Comparison of ENCODE assay signal across 8 mouse cellular contexts in genomic region chr7:45415636-45416035, GRCm38 (mm10). TPM values are rescaled to one million over a fixed set of nuclear protein-coding genes. Genes with fewer than 3 reads are reported as not detected.
DNase-seq lines count a peak whose midpoint lies in the region; ATAC-seq and TF ChIP-seq lines count a peak whose summit lies in the region.

No protein-coding gene starts in this region.

- no peak overlapping the region; the same call in 1 of the 2 replicates for H3K9ac ChIP-seq in hindbrain, embryonic 11.5 days (ENCODE audit: low read depth, low read length)
- H3K9ac ChIP-seq in limb, embryonic 13.5 days, result peak overlapping the region; percentile 39; the same call in 1 of the 2 replicates

- peaks cover 100% of the 10 kb centered on the region for H3K27me3 ChIP-seq in hindbrain, embryonic 10.5 days (ENCODE audit: insufficient read depth, poor library complexity, severe bottlenecking)
- peaks cover 87% of the 10 kb centered on the region for H3K27me3 ChIP-seq in hindbrain, embryonic 11.5 days (ENCODE audit: control insufficient read depth, insufficient read depth, low read length)
- peaks cover 12% of the 10 kb centered on the region for H3K27me3 ChIP-seq in C2C12 (ENCODE audit: control insufficient read depth, insufficient read depth, insufficient read length)
- peaks cover 99% of the 10 kb centered on the region for H3K27me3 ChIP-seq in limb, embryonic 13.5 days

- H3K9me3 ChIP-seq in hindbrain, embryonic 10.5 days, result no peaks in the 10 kb centered on the region
- H3K9me3 ChIP-seq in hindbrain, embryonic 11.5 days (ENCODE audit: control insufficient read depth, low read length), result no peaks in the 10 kb centered on the region
- H3K9me3 ChIP-seq in limb, embryonic 13.5 days, result no peaks in the 10 kb centered on the region

- H3K36me3 ChIP-seq in hindbrain, embryonic 10.5 days, result peaks cover 3% of the 10 kb centered on the region
- H3K36me3 ChIP-seq in hindbrain, embryonic 11.5 days (ENCODE audit: control insufficient read depth, insufficient read depth, low read length), result no peaks in the 10 kb centered on the region
- peaks cover 4% of the 10 kb centered on the region for H3K36me3 ChIP-seq in C2C12 (ENCODE audit: control insufficient read depth, insufficient read depth)
- H3K36me3 ChIP-seq in limb, embryonic 13.5 days, result peaks cover 2% of the 10 kb centered on the region; the same call in 1 of the 2 replicates

- no peak overlapping the region for H3K4me2 ChIP-seq in hindbrain, embryonic 11.5 days (replicated peaks; ENCODE audit: low read depth, low read length)
- peak overlapping the region; percentile 43 for H3K4me2 ChIP-seq in limb, embryonic 13.5 days (replicated peaks)

- H3K27ac ChIP-seq in hindbrain, embryonic 10.5 days, result no peak overlapping the region
- H3K27ac ChIP-seq in hindbrain, embryonic 11.5 days (ENCODE audit: low read depth, low read length), result no peak overlapping the region
- no peak overlapping the region for H3K27ac ChIP-seq in limb, embryonic 13.5 days

- ATAC-seq in hindbrain, embryonic 11.5 days (ENCODE audit: low FRiP score), result no peak
- ATAC-seq in limb, embryonic 13.5 days (ENCODE audit: low FRiP score, low read depth), result no peak

- 11% methylated on average over 37 of the region's 37 CpGs for WGBS in hindbrain, embryonic 10.5 days
- WGBS in hindbrain, embryonic 11.5 days, result 11% methylated on average over 37 of the region's 37 CpGs
- 12% methylated on average over 37 of the region's 37 CpGs for WGBS in limb, embryonic 13.5 days

- no peak for TF ChIP-seq CTCF in C2C12 (IDR thresholded peaks at IDR 0.05; ENCODE audit: control insufficient read depth, insufficient read depth, insufficient read length)

- H3K79me2 ChIP-seq in C2C12 (ENCODE audit: control insufficient read depth, insufficient read depth), result no peaks in the 10 kb centered on the region

- no peaks in the 10 kb centered on the region for H3K79me3 ChIP-seq in C2C12 (ENCODE audit: low read depth)

- H3K4me1 ChIP-seq in hindbrain, embryonic 10.5 days (replicated peaks), result peaks cover 43% of the 10 kb centered on the region
- H3K4me1 ChIP-seq in hindbrain, embryonic 11.5 days (replicated peaks; ENCODE audit: control insufficient read depth, insufficient read depth, low read length), result no peaks in the 10 kb centered on the region; the same call in 1 of the 2 replicates
- H3K4me1 ChIP-seq in limb, embryonic 13.5 days, result peaks cover 47% of the 10 kb centered on the region

- H3ac ChIP-seq in C2C12 (ENCODE audit: control insufficient read depth, insufficient read length, low read depth), result no peak overlapping the region

- DNase-seq in hindbrain, embryonic 10.5 days (ENCODE audit: low spot score), result no peak
- DNase-seq in hindbrain, embryonic 11.5 days (ENCODE audit: low spot score), result no peak
- peak; percentile 51 for DNase-seq in brain, adult 2 months (ENCODE audit: low read depth, low spot score)
- no peak for DNase-seq in spleen, adult 12 weeks (ENCODE audit: low spot score)
- DNase-seq in layer of hippocampus, adult 8-10 months (ENCODE audit: low spot score in 2 of 2), result no peak
- no peak for DNase-seq in cerebellum, adult 11 months

- H3K4me3 ChIP-seq in hindbrain, embryonic 10.5 days, result peak overlapping the region; percentile 30
- H3K4me3 ChIP-seq in hindbrain, embryonic 11.5 days (ENCODE audit: low read depth, low read length), result no peak overlapping the region
- H3K4me3 ChIP-seq in C2C12 (ENCODE audit: insufficient read depth, poor library complexity, severe bottlenecking), result no peak overlapping the region
- H3K4me3 ChIP-seq in limb, embryonic 13.5 days, result peak overlapping the region; percentile 19

TF ChIP-seq in C2C12, 6 proteins besides CTCF, POLR2A, EP300 and RAD21:
- TF ChIP-seq CEBPB (IDR thresholded peaks at IDR 0.05; ENCODE audit: low read depth) (no peak), MYOD1 (IDR thresholded peaks at IDR 0.05; ENCODE audit: control insufficient read depth, insufficient read length, low read depth) (peak; percentile 52)

RNA-seq across cellular contexts. Expression of gene Ntf5, which starts 2.1 kb away (rescaled TPM):
- polyA plus RNA-seq in hindbrain, embryonic 10.5 days (2016; fragmentation: Nextera tagmentation; extraction: Ambion mirVana), result 1.0 and 1.1 TPM in 2 replicates
- polyA plus RNA-seq in hindbrain, embryonic 11.5 days (2014; fragmentation: Nextera tagmentation; extraction: Ambion mirVana), result 0.99 and 1.2 TPM in 2 replicates
- 0.92 TPM for polyA plus RNA-seq in C2C12 (2012; fragmentation: generic; extraction: Trizol)
- polyA plus RNA-seq in limb, embryonic 13.5 days (2015; fragmentation: Nextera tagmentation; extraction: Ambion mirVana), result 3.0 and 3.2 TPM in 2 replicates
- under 1 TPM in 3 of 4 experiments, not detected in 1; 0.31 to 0.39 (median 0.31) TPM for total RNA-seq in layer of hippocampus, adult 8-10 months (2022)

RNA-seq across cellular contexts. Expression of gene Lhb, which starts 5.0 kb away (rescaled TPM):
- polyA plus RNA-seq in hindbrain, embryonic 10.5 days (2016; fragmentation: Nextera tagmentation; extraction: Ambion mirVana), result 0.60 and 1.5 TPM in 2 replicates
- polyA plus RNA-seq in hindbrain, embryonic 11.5 days (2014; fragmentation: Nextera tagmentation; extraction: Ambion mirVana), result 0.47 TPM in 1 of 2 replicates, not detected in the other
- polyA plus RNA-seq in C2C12 (2012; fragmentation: generic; extraction: Trizol), result not detected
- 0.40 TPM in 1 of 2 replicates, not detected in the other for polyA plus RNA-seq in limb, embryonic 13.5 days (2015; fragmentation: Nextera tagmentation; extraction: Ambion mirVana)
- total RNA-seq in layer of hippocampus, adult 8-10 months (2022), result under 1 TPM in 1 of 4 experiments, not detected in 3; 0.52 TPM

RNA-seq across cellular contexts. Expression of gene Kcna7, which starts 10.2 kb away (rescaled TPM):
- polyA plus RNA-seq in hindbrain, embryonic 10.5 days (2016; fragmentation: Nextera tagmentation; extraction: Ambion mirVana), result 0.07 TPM in 1 of 2 replicates, not detected in the other
- polyA plus RNA-seq in hindbrain, embryonic 11.5 days (2014; fragmentation: Nextera tagmentation; extraction: Ambion mirVana), result 0.11 TPM in 1 of 2 replicates, not detected in the other
- polyA plus RNA-seq in C2C12 (2012; fragmentation: generic; extraction: Trizol), result 0.01 TPM
- polyA plus RNA-seq in limb, embryonic 13.5 days (2015; fragmentation: Nextera tagmentation; extraction: Ambion mirVana), result 0.09 TPM in 1 of 2 replicates, not detected in the other
- under 1 TPM in 1 of 4 experiments, not detected in 3; 0.14 TPM for total RNA-seq in layer of hippocampus, adult 8-10 months (2022)

RNA-seq across cellular contexts. Expression of gene Gys1, which starts 19.0 kb away (rescaled TPM):
- polyA plus RNA-seq in hindbrain, embryonic 10.5 days (2016; fragmentation: Nextera tagmentation; extraction: Ambion mirVana), result 43.2 and 45.7 TPM in 2 replicates
- polyA plus RNA-seq in hindbrain, embryonic 11.5 days (2014; fragmentation: Nextera tagmentation; extraction: Ambion mirVana), result 29.2 and 30.6 TPM in 2 replicates
- polyA plus RNA-seq in C2C12 (2012; fragmentation: generic; extraction: Trizol), result 25.2 TPM
- 41.7 and 45.9 TPM in 2 replicates for polyA plus RNA-seq in limb, embryonic 13.5 days (2015; fragmentation: Nextera tagmentation; extraction: Ambion mirVana)
- 10 to 100 TPM; 16.0 to 23.3 (median 20.2) TPM for total RNA-seq in layer of hippocampus, adult 8-10 months (2022)

RNA-seq across cellular contexts. Expression of gene Snrnp70, which starts 20.1 kb away (rescaled TPM):
- polyA plus RNA-seq in hindbrain, embryonic 10.5 days (2016; fragmentation: Nextera tagmentation; extraction: Ambion mirVana), result 223 and 271 TPM in 2 replicates
- polyA plus RNA-seq in hindbrain, embryonic 11.5 days (2014; fragmentation: Nextera tagmentation; extraction: Ambion mirVana), result 76.5 and 114 TPM in 2 replicates
- 321 TPM for polyA plus RNA-seq in C2C12 (2012; fragmentation: generic; extraction: Trizol)
- polyA plus RNA-seq in limb, embryonic 13.5 days (2015; fragmentation: Nextera tagmentation; extraction: Ambion mirVana), result 262 and 283 TPM in 2 replicates
- 100 to 1,000 TPM; 387 to 503 (median 439) TPM for total RNA-seq in layer of hippocampus, adult 8-10 months (2022)

Comparison
In these comparisons a context has a peak if more than half of its experiments do, and no peak if none do; other contexts are left out.
1. H3K4me3 ChIP-seq: peak in hindbrain, embryonic 10.5 days (single experiment) and limb, embryonic 13.5 days (single experiment); none in hindbrain, embryonic 11.5 days (single experiment) and C2C12 (single experiment).